Mouse (Mus musculus): ENCODE measurements around the gene Dync1i1.

DNA sequence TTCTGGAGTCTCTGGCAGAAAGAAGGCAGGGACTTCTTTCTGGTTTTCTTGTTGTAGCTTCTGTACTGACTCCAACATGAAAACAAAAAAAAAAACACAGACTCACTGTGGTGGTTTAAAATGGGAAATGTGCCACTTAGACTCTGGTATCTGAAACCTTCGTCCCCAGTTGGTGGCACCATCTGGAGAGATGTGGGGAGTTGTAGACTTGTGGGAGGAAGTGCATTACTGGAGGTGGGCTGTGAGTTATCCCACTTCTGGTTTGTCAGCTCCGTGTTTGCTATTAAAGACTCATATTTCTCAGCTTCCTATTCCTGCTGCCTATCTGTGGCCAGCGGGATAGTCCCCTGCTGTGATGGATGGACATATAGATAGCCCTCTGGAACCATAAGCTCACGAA is 351.8 kb downstream of the Dync1i1 start:
- no peak for TF ChIP-seq CTCF (IDR thresholded peaks at IDR 0.05)
- TF ChIP-seq EP300 (IDR thresholded peaks at IDR 0.05; ENCODE audit: insufficient read depth, low read depth, low read length): no peak
- no peak for TF ChIP-seq POLR2A (IDR thresholded peaks at IDR 0.05; ENCODE audit: insufficient read depth, low read depth, low read length)
